Mouse (Mus musculus) MEL (cell line): ENCODE results near the gene Clptm1.
A peak's percentile ranks its signal among the peaks of the same experiment; 100 is the strongest.

Source experiments
- CHD1 ChIP-seq: IDR thresholded peaks from 2 replicates; pipeline ENCODE4 v1.6.1; 2012; ENCODE audit warnings: low read depth, mild to moderate bottlenecking, inconsistent platforms, low read length, improper control_type of control experiment
- CHD2 ChIP-seq: IDR thresholded peaks from 2 replicates; pipeline ENCODE4 v1.6.1; 2011; ENCODE audit warnings: low read length, improper control_type of control experiment
- CTCF ChIP-seq, 3 experiments: IDR thresholded peaks in 2 of 3; conservative IDR thresholded peaks in 1 of 3; 2 replicates each; pipeline ENCODE4 v1.5.1; 2011 to 2012; ENCODE audit warnings: low read length in 3 of 3, low read depth in 2 of 3, mild to moderate bottlenecking in 2 of 3, improper control_type of control experiment in 1 of 3, inconsistent platforms in 1 of 3, mixed read lengths in 1 of 3, moderate library complexity in 1 of 3; ENCODE audit not compliant: control insufficient read depth in 1 of 3, insufficient read depth in 1 of 3, poor library complexity in 1 of 3, severe bottlenecking in 1 of 3
- GATA1 ChIP-seq: IDR thresholded peaks from 2 replicates; pipeline ENCODE4 v1.6.1; 2011; ENCODE audit warnings: low read depth, low read length, improper control_type of control experiment
- MXI1 ChIP-seq: IDR thresholded peaks from 2 replicates; pipeline ENCODE4 v1.6.1; 2011; ENCODE audit warnings: mild to moderate bottlenecking, low read depth, low read length, improper control_type of control experiment
- NELFE ChIP-seq: IDR thresholded peaks from 2 replicates; pipeline ENCODE4 v1.6.1; 2011; ENCODE audit warnings: low read depth, low read length, improper control_type of control experiment
- NRF1 ChIP-seq: IDR thresholded peaks from 2 replicates; pipeline ENCODE4 v1.6.1; 2014; ENCODE audit warnings: low read depth, mild to moderate bottlenecking, inconsistent platforms, low read length, improper control_type of control experiment, moderate library complexity; ENCODE audit not compliant: poor library complexity, insufficient read depth, severe bottlenecking
- POLR2A ChIP-seq, 2 experiments: IDR thresholded peaks; 2 replicates each; pipeline ENCODE4 v1.6.1; 2011 to 2012; ENCODE audit warnings: low read length in 2 of 2, mild to moderate bottlenecking in 2 of 2, control low read depth in 1 of 2, improper control_type of control experiment in 1 of 2, low read depth in 1 of 2, moderate library complexity in 1 of 2; ENCODE audit not compliant: control insufficient read depth in 1 of 2, insufficient read depth in 1 of 2, poor library complexity in 1 of 2
- RAD21 ChIP-seq: IDR thresholded peaks from 2 replicates; pipeline ENCODE4 v1.6.1; 2011; ENCODE audit warnings: mild to moderate bottlenecking, low read depth, low read length, improper control_type of control experiment
- SMC3 ChIP-seq: IDR thresholded peaks from 2 replicates; pipeline ENCODE4 v1.6.1; 2011; ENCODE audit warnings: low read depth, low read length, improper control_type of control experiment
- TAL1 ChIP-seq: IDR thresholded peaks from 2 replicates; pipeline ENCODE4 v1.6.1; 2012; ENCODE audit warnings: mild to moderate bottlenecking, inconsistent platforms, low read length, moderate library complexity, mixed read lengths
- TCF12 ChIP-seq: IDR thresholded peaks from 2 replicates; pipeline ENCODE4 v1.6.1; 2014; ENCODE audit warnings: low read depth, mild to moderate bottlenecking, inconsistent platforms, low read length, improper control_type of control experiment, moderate library complexity
- USF1 ChIP-seq: IDR thresholded peaks from 2 replicates; pipeline ENCODE4 v1.6.1; 2014; ENCODE audit warnings: low read depth, mild to moderate bottlenecking, inconsistent platforms, low read length, improper control_type of control experiment, moderate library complexity

DNA sequence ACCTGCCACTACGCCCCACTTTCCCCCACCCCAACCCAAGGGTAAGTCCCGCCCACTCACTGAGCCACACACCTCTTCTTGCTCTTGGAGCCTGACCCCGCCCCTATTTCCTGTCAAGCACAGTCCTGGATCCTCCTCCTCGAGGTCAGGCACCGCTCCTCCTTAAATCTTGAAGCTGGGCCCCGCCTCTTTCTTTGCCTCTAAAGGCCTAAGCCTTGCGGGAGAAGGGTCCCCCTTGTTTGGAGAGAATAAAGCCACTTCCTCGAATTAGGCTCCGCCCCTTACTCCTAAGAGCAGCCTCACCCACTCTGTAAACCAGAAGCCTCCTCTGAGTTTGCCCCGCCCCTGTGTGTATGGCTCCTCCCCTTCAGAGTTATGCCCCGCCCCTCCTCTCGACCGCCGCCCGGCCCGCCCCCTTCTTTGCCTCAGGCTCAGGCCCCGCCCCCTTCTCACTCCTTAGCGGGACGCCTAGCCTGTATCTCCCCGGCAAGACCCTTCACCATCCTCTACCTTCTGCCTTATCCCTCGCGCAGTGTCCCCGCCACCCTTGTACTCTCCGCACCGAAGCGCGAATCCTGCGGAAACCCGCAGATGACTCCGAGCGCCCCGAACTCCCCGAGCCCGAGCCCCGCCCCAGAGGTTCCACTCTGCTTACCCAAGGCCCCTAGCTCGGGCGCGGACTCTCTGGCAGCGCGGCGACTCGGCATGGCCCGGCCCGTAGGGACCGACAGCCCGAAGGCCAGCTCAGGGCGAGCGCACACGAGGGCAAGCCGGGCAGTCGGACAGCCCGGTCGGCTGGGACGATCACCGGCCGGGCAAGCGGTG, 36.1 kb downstream of the Clptm1 start:
- TF ChIP-seq TAL1 (no peak), POLR2A (IDR thresholded peaks at IDR 0.05; ENCODE audit: control insufficient read depth in 1 of 2, insufficient read depth in 1 of 2, low read depth in 1 of 2, low read length in 2 of 2, poor library complexity in 1 of 2) (peak in 1 of 2 experiments; percentile 52; a peak in 1 of 4 replicates), CTCF (IDR thresholded peaks at IDR 0.05 in 2 of 3, conservative IDR thresholded peaks at IDR 0.05 in 1 of 3; ENCODE audit: control insufficient read depth in 1 of 3, insufficient read depth in 1 of 3, low read depth in 2 of 3, low read length in 3 of 3, poor library complexity in 1 of 3, severe bottlenecking in 1 of 3) (no peak), MXI1 (peak; percentile 70), NRF1 (no peak), CHD2 (no peak), TCF12 (peak; percentile 42; the same call in 1 of the 2 replicates), USF1 (no peak), CHD1 (no peak), GATA1 (no peak), NELFE (no peak), SMC3 (no peak), RAD21 (no peak)
